Mouse (Mus musculus) midbrain, embryonic 15.5 days (tissue): Measurements from ENCODE around the gene Hs1bp3. TPM values are rescaled to one million over a fixed set of nuclear protein-coding genes. Genes with fewer than 3 reads are reported as not detected.

ENCODE experiments used
- ATAC-seq: fragments of 200-750 bp; cut with Nextera tagmentation; replicated peaks from 2 replicates; pipeline ENCODE4 v1.8.0; 2017; ENCODE audit warnings: moderate TSS enrichment
- H3K27ac ChIP-seq: fragments of 300-500 bp; sonication (generic); 2 replicates; pipeline ENCODE4 v1.5.1; 2015; ENCODE audit warnings: mild to moderate bottlenecking, inconsistent platforms
- H3K27me3 ChIP-seq: fragments of 300-500 bp; sonication (generic); replicated peaks from 2 replicates; pipeline ENCODE4 v1.6.1; 2015; ENCODE audit warnings: inconsistent platforms
- H3K36me3 ChIP-seq: fragments of 300-500 bp; sonication (generic); replicated peaks from 2 replicates; pipeline ENCODE4 v1.6.1; 2015; ENCODE audit warnings: inconsistent platforms
- H3K4me1 ChIP-seq: fragments of 300-500 bp; sonication (generic); 2 replicates; pipeline ENCODE4 v1.6.1; 2015; ENCODE audit warnings: inconsistent platforms
- H3K4me2 ChIP-seq: fragments of 300-500 bp; sonication (generic); 2 replicates; pipeline ENCODE4 v1.6.1; 2015; ENCODE audit warnings: inconsistent platforms, mild to moderate bottlenecking, moderate library complexity
- H3K4me3 ChIP-seq: fragments of 300-500 bp; sonication (generic); 2 replicates; pipeline ENCODE4 v1.5.1; 2015; ENCODE audit warnings: mild to moderate bottlenecking, inconsistent platforms
- H3K9ac ChIP-seq: fragments of 300-500 bp; sonication (generic); 2 replicates; pipeline ENCODE4 v1.6.1; 2015; ENCODE audit warnings: mild to moderate bottlenecking, inconsistent platforms
- H3K9me3 ChIP-seq: fragments of 300-500 bp; sonication (generic); 2 replicates; pipeline ENCODE4 v1.6.1; 2016; ENCODE audit warnings: inconsistent platforms
- WGBS: fragments of 180-500 bp; shearing (Covaris S2); methylation state at CpG from one replicate; pipeline ENCODE4 v1.1.7; 2015; ENCODE audit warnings: mixed read lengths; 5-methylcytosine and 5-hydroxymethylcytosine counted together
- polyA plus RNA-seq: library from polyadenylated mRNA; unstranded; fragments of >200 nt; fragmentation: Nextera tagmentation; extraction: Ambion mirVana; gene quantifications from 2 replicates; pipeline ENCODE4 v1.2.1, GENCODE M21; 2015

Gene Hs1bp3
- polyA plus RNA-seq, 1 experiment from 2014 or later = 8.9 TPM

GRCm38 (mm10) chr12:8310992-8311391 is 2.2 kb upstream of the Hs1bp3 start:
- Histone ChIP-seq H3K4me3 (no peak overlapping the region), H3K4me1 (peaks cover 23% of the 10 kb centered on the region), H3K36me3 (no peaks in the 10 kb centered on the region), H3K27ac (no peak overlapping the region), H3K9ac (no peak overlapping the region), H3K9me3 (no peaks in the 10 kb centered on the region), H3K4me2 (no peak overlapping the region), H3K27me3 (peaks cover 10% of the 10 kb centered on the region)
- ATAC-seq = no peak
- WGBS = 29% methylated on average over 17 of the region's 17 CpGs

GRCm38 (mm10) chr12:8312266-8312665 is 966 bp upstream of the Hs1bp3 start:
- H3K4me3 ChIP-seq = no peak overlapping the region
- 90% methylated on average over 4 of the region's 4 CpGs for WGBS
- H3K9ac ChIP-seq = no peak overlapping the region
- H3K36me3 ChIP-seq = no peaks in the 10 kb centered on the region
- no peak overlapping the region for H3K27ac ChIP-seq
- no peak overlapping the region for H3K4me2 ChIP-seq
- peaks cover 23% of the 10 kb centered on the region for H3K4me1 ChIP-seq
- no peaks in the 10 kb centered on the region for H3K9me3 ChIP-seq
- peaks cover 9% of the 10 kb centered on the region; the same call in 1 of the 2 replicates for H3K27me3 ChIP-seq
- no peak for ATAC-seq

- peak overlapping the region; percentile 74 for H3K4me3 ChIP-seq
- peak overlapping the region; percentile 89 for H3K4me2 ChIP-seq
- no peak overlapping the region for H3K27ac ChIP-seq
- H3K9me3 ChIP-seq = no peaks in the 10 kb centered on the region
- no peaks in the 10 kb centered on the region for H3K36me3 ChIP-seq
- peaks cover 23% of the 10 kb centered on the region for H3K4me1 ChIP-seq
- H3K27me3 ChIP-seq = peaks cover 9% of the 10 kb centered on the region; the same call in 1 of the 2 replicates
- H3K9ac ChIP-seq = peak overlapping the region; percentile 73
- peak; percentile 50 for ATAC-seq
- 19% methylated on average over 12 of the region's 12 CpGs for whole genome bisulfite sequencing
Observed at GRCm38 (mm10) chr12:8313773-8314172, 541 bp downstream of the Hs1bp3 start.

GRCm38 (mm10) chr12:8316541-8316940 is 3.3 kb downstream of the Hs1bp3 start:
- WGBS = 90% methylated on average over 5 of the region's 5 CpGs
- H3K4me1 ChIP-seq = peaks cover 23% of the 10 kb centered on the region
- no peaks in the 10 kb centered on the region for H3K36me3 ChIP-seq
- H3K9me3 ChIP-seq = no peaks in the 10 kb centered on the region
- no peaks in the 10 kb centered on the region for H3K27me3 ChIP-seq
- no peak overlapping the region for H3K27ac ChIP-seq
- H3K4me2 ChIP-seq = no peak overlapping the region
- no peak overlapping the region for H3K4me3 ChIP-seq
- no peak overlapping the region for H3K9ac ChIP-seq
- no peak for ATAC-seq

GRCm38 (mm10) chr12:8320084-8320713 is 7.0 kb downstream of the Hs1bp3 start:
- no peak overlapping the region for H3K9ac ChIP-seq
- no peaks in the 10 kb centered on the region for H3K27me3 ChIP-seq
- 0 out of 2 replicates have a peak, but pooled peaks cover 4% of the 10 kb centered on the region for H3K4me1 ChIP-seq
- peak; percentile 55 for ATAC-seq
- H3K36me3 ChIP-seq = 0 out of 2 replicates have a peak, but pooled peaks cover 3% of the 10 kb centered on the region
- H3K4me2 ChIP-seq = no peak overlapping the region
- no peak overlapping the region for H3K27ac ChIP-seq
- H3K4me3 ChIP-seq = no peak overlapping the region
- 44% methylated on average over 5 of the region's 5 CpGs for WGBS
- H3K9me3 ChIP-seq = no peaks in the 10 kb centered on the region

GRCm38 (mm10) chr12:8321506-8321905 is 8.3 kb downstream of the Hs1bp3 start:
- no peak for ATAC-seq
- Histone ChIP-seq H3K9me3 (no peaks in the 10 kb centered on the region), H3K4me3 (no peak overlapping the region), H3K9ac (no peak overlapping the region), H3K4me2 (no peak overlapping the region), H3K27ac (no peak overlapping the region), H3K27me3 (no peaks in the 10 kb centered on the region), H3K36me3 (0 out of 2 replicates have a peak, but pooled peaks cover 3% of the 10 kb centered on the region), H3K4me1 (no peaks in the 10 kb centered on the region)
- WGBS = 78% methylated on average over 10 of the region's 10 CpGs

- Histone ChIP-seq H3K9me3 (no peaks in the 10 kb centered on the region), H3K4me2 (no peak overlapping the region), H3K9ac (no peak overlapping the region), H3K27me3 (no peaks in the 10 kb centered on the region), H3K36me3 (0 out of 2 replicates have a peak, but pooled peaks cover 3% of the 10 kb centered on the region), H3K4me1 (peaks cover 13% of the 10 kb centered on the region), H3K27ac (no peak overlapping the region), H3K4me3 (no peak overlapping the region)
- 91% methylated on average over 10 of the region's 10 CpGs for WGBS
- no peak for ATAC-seq
Observed at GRCm38 (mm10) chr12:8324086-8324485, 10.9 kb downstream of the Hs1bp3 start.

GRCm38 (mm10) chr12:8325245-8325942 is 12.2 kb downstream of the Hs1bp3 start:
- Histone ChIP-seq H3K9me3 (no peaks in the 10 kb centered on the region), H3K4me2 (no peak overlapping the region), H3K9ac (no peak overlapping the region), H3K4me1 (peaks cover 13% of the 10 kb centered on the region), H3K27me3 (no peaks in the 10 kb centered on the region), H3K4me3 (no peak overlapping the region), H3K27ac (no peak overlapping the region), H3K36me3 (0 out of 2 replicates have a peak, but pooled peaks cover 3% of the 10 kb centered on the region)
- 94% methylated on average over 13 of the region's 13 CpGs for WGBS
- ATAC-seq = no peak

- 89% methylated on average over 17 of the region's 17 CpGs for WGBS
- no peaks in the 10 kb centered on the region for H3K9me3 ChIP-seq
- peak; percentile 8; the same call in 1 of the 2 replicates for ATAC-seq
- no peaks in the 10 kb centered on the region for H3K27me3 ChIP-seq
- H3K4me2 ChIP-seq = no peak overlapping the region
- H3K36me3 ChIP-seq = 0 out of 2 replicates have a peak, but pooled peaks cover 3% of the 10 kb centered on the region
- no peak overlapping the region for H3K4me3 ChIP-seq
- H3K9ac ChIP-seq = no peak overlapping the region
- H3K4me1 ChIP-seq = peaks cover 13% of the 10 kb centered on the region
- H3K27ac ChIP-seq = no peak overlapping the region
Observed at GRCm38 (mm10) chr12:8325943-8326522, 12.8 kb downstream of the Hs1bp3 start.

GRCm38 (mm10) chr12:8326825-8327674 is 13.8 kb downstream of the Hs1bp3 start:
- no peak overlapping the region for H3K4me2 ChIP-seq
- WGBS = 12% methylated on average over 17 of the region's 17 CpGs
- H3K4me3 ChIP-seq = no peak overlapping the region
- peak; percentile 94 for ATAC-seq
- H3K9ac ChIP-seq = peak overlapping the region; percentile 33
- H3K27me3 ChIP-seq = no peaks in the 10 kb centered on the region
- H3K36me3 ChIP-seq = 0 out of 2 replicates have a peak, but pooled peaks cover 3% of the 10 kb centered on the region
- peaks cover 20% of the 10 kb centered on the region for H3K4me1 ChIP-seq
- no peaks in the 10 kb centered on the region for H3K9me3 ChIP-seq
- peak overlapping the region; percentile 73 for H3K27ac ChIP-seq

GRCm38 (mm10) chr12:8327675-8328053 is 14.4 kb downstream of the Hs1bp3 start:
- H3K36me3 ChIP-seq = 0 out of 2 replicates have a peak, but pooled peaks cover 3% of the 10 kb centered on the region
- no peaks in the 10 kb centered on the region for H3K27me3 ChIP-seq
- ATAC-seq = no peak
- no peaks in the 10 kb centered on the region for H3K9me3 ChIP-seq
- H3K4me1 ChIP-seq = peaks cover 23% of the 10 kb centered on the region
- no peak overlapping the region for H3K4me2 ChIP-seq
- no peak overlapping the region for H3K4me3 ChIP-seq
- H3K9ac ChIP-seq = peak overlapping the region; percentile 33
- WGBS = 52% methylated on average over 1 of the region's 1 CpGs
- peak overlapping the region; percentile 73 for H3K27ac ChIP-seq

- no peaks in the 10 kb centered on the region for H3K9me3 ChIP-seq
- ATAC-seq = no peak
Observed at GRCm38 (mm10) chr12:8329236-8329635, 16.0 kb downstream of the Hs1bp3 start.

More at GRCm38 (mm10) chr12:8329236-8329635, 16.0 kb downstream of the Hs1bp3 start:
- no peak overlapping the region for H3K4me3 ChIP-seq
- peaks cover 23% of the 10 kb centered on the region for H3K4me1 ChIP-seq
- no peak overlapping the region for H3K4me2 ChIP-seq
- H3K27me3 ChIP-seq = no peaks in the 10 kb centered on the region
- WGBS = 93% methylated on average over 7 of the region's 7 CpGs
- H3K27ac ChIP-seq = no peak overlapping the region
- H3K36me3 ChIP-seq = 0 out of 2 replicates have a peak, but pooled peaks cover 1% of the 10 kb centered on the region
- no peak overlapping the region for H3K9ac ChIP-seq
